Mouse (Mus musculus): ENCODE measurements at regions not wholly inside any gene's neighbourhood (a gene's known extent, or its start where the extent isn't known, plus 50 kb on each side); places are given as distances from the start of the nearest gene placed in this dataset.

DNA sequence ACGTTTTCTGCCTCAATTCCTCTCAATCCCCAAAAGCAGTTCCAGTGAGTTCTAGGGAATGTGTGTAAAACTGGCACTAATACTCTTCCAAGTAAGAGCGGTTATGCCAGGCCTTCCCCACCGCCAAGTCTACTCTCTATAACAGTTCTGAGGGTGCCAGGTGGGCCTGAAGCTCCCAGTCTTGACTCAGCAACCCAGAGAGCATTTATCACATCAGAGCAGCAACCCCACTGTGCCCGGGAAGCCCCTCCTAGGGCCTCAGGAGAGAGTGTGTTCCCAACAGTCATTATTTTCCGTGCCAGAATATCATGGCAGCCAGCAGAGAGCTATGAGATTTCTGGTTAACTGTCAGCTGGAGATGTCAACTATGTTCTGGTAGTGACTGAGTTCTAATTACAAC, 169.1 kb downstream of the Galc start:
- H3K9me3 ChIP-seq (ENCODE audit: control insufficient read depth, low read length) = no peaks in the 10 kb centered on the region
- H3K27ac ChIP-seq (ENCODE audit: low read depth, low read length) = no peak overlapping the region
- no peak overlapping the region for H3K9ac ChIP-seq (replicated peaks; ENCODE audit: low read depth, low read length)
- no peaks in the 10 kb centered on the region for H3K36me3 ChIP-seq (ENCODE audit: control insufficient read depth, insufficient read depth, low read length)
- no peak overlapping the region for H3K4me2 ChIP-seq (ENCODE audit: low read depth, low read length)
- no peaks in the 10 kb centered on the region for H3K27me3 ChIP-seq (ENCODE audit: control insufficient read depth, insufficient read depth, low read length)
- WGBS = 57% methylated on average over 5 of the region's 5 CpGs
- no peaks in the 10 kb centered on the region for H3K4me1 ChIP-seq (ENCODE audit: control insufficient read depth, insufficient read depth, low read length)
- no peak for ATAC-seq (ENCODE audit: low read depth)
- H3K4me3 ChIP-seq (ENCODE audit: low read depth, low read length) = no peak overlapping the region

DNA sequence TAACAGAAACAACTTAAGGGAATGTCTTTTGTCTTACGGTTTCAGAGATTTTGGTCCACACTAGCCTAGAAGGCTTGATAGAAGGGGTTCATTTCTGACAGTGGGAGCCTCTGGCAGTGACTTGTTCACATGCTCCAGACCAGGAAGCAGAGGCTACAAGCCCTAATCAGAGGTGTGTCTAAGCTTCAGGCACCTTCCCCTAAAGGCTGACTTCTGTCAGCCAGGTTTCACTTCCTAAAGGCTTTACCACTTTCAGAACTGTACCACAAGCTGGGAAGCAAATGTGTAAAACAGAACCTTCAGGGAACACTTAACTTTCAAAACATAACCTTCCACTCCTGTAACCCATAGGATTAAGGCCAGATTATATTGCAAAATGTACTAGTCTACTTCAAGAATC, 180.9 kb downstream of the Galc start:
- Histone ChIP-seq H3K27me3 (ENCODE audit: control insufficient read depth, insufficient read depth, low read length) (no peaks in the 10 kb centered on the region), H3K4me1 (ENCODE audit: control insufficient read depth, insufficient read depth, low read length) (no peaks in the 10 kb centered on the region), H3K4me3 (ENCODE audit: low read depth, low read length) (no peak overlapping the region), H3K27ac (ENCODE audit: low read depth, low read length) (no peak overlapping the region), H3K36me3 (ENCODE audit: control insufficient read depth, insufficient read depth, low read length) (no peaks in the 10 kb centered on the region), H3K9ac (replicated peaks; ENCODE audit: low read depth, low read length) (no peak overlapping the region), H3K4me2 (ENCODE audit: low read depth, low read length) (no peak overlapping the region), H3K9me3 (ENCODE audit: control insufficient read depth, low read length) (no peaks in the 10 kb centered on the region)
- 93% methylated on average over 1 of the region's 1 CpGs for WGBS
- ATAC-seq (ENCODE audit: low read depth) = no peak

DNA sequence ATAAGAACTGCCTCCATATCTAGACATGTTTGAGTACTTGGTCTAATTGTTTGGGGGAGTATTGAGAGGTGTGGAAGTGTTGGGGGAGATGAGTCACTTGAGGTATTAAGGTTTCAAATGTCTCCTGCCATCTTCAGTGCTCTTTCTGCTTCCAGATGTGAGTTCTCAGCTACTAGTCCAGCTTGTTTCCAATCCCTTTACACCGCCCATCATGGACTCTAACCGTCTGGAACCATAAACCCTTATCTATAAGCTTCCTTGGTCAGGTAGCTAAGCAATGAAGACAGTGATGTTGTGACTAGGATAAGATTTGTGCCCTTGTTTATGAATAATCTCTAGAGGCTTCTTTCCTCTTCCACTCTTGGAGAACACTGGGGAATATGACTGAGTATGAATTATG, 183.7 kb downstream of the Galc start:
- no peaks in the 10 kb centered on the region for H3K27me3 ChIP-seq (ENCODE audit: control insufficient read depth, insufficient read depth, low read length)
- H3K9me3 ChIP-seq (ENCODE audit: control insufficient read depth, low read length) = no peaks in the 10 kb centered on the region
- no peaks in the 10 kb centered on the region for H3K4me1 ChIP-seq (ENCODE audit: control insufficient read depth, insufficient read depth, low read length)
- ATAC-seq (ENCODE audit: low read depth) = no peak
- H3K9ac ChIP-seq (replicated peaks; ENCODE audit: low read depth, low read length) = no peak overlapping the region
- no peak overlapping the region for H3K27ac ChIP-seq (ENCODE audit: low read depth, low read length)
- 94% methylated on average over 2 of the region's 2 CpGs for WGBS
- no peak overlapping the region for H3K4me2 ChIP-seq (ENCODE audit: low read depth, low read length)
- no peaks in the 10 kb centered on the region for H3K36me3 ChIP-seq (ENCODE audit: control insufficient read depth, insufficient read depth, low read length)
- H3K4me3 ChIP-seq (ENCODE audit: low read depth, low read length) = no peak overlapping the region

GRCm38 (mm10) chr12:98069110-98069509, 190.1 kb downstream of the Galc start:
- Histone ChIP-seq H3K9me3 (ENCODE audit: control insufficient read depth, low read length) (no peaks in the 10 kb centered on the region), H3K4me2 (ENCODE audit: low read depth, low read length) (no peak overlapping the region), H3K9ac (replicated peaks; ENCODE audit: low read depth, low read length) (no peak overlapping the region), H3K4me3 (ENCODE audit: low read depth, low read length) (no peak overlapping the region), H3K4me1 (ENCODE audit: control insufficient read depth, insufficient read depth, low read length) (no peaks in the 10 kb centered on the region), H3K27me3 (ENCODE audit: control insufficient read depth, insufficient read depth, low read length) (no peaks in the 10 kb centered on the region), H3K36me3 (ENCODE audit: control insufficient read depth, insufficient read depth, low read length) (no peaks in the 10 kb centered on the region), H3K27ac (ENCODE audit: low read depth, low read length) (no peak overlapping the region)
- WGBS = 72% methylated on average over 2 of the region's 2 CpGs
- no peak for ATAC-seq (ENCODE audit: low read depth)

GRCm38 (mm10) chr12:98059419-98060180, 199.7 kb downstream of the Galc start:
- H3K27ac ChIP-seq (ENCODE audit: low read depth, low read length) = no peak overlapping the region
- no peaks in the 10 kb centered on the region for H3K36me3 ChIP-seq (ENCODE audit: control insufficient read depth, insufficient read depth, low read length)
- no peak overlapping the region for H3K9ac ChIP-seq (replicated peaks; ENCODE audit: low read depth, low read length)
- no peak for ATAC-seq (ENCODE audit: low read depth)
- 84% methylated on average over 7 of the region's 7 CpGs for WGBS
- no peaks in the 10 kb centered on the region for H3K27me3 ChIP-seq (ENCODE audit: control insufficient read depth, insufficient read depth, low read length)
- H3K9me3 ChIP-seq (ENCODE audit: control insufficient read depth, low read length) = no peaks in the 10 kb centered on the region
- H3K4me3 ChIP-seq (ENCODE audit: low read depth, low read length) = no peak overlapping the region
- H3K4me2 ChIP-seq (ENCODE audit: low read depth, low read length) = no peak overlapping the region
- H3K4me1 ChIP-seq (ENCODE audit: control insufficient read depth, insufficient read depth, low read length) = no peaks in the 10 kb centered on the region

- H3K27me3 ChIP-seq (ENCODE audit: control insufficient read depth, insufficient read depth, low read length) = no peaks in the 10 kb centered on the region
- H3K4me3 ChIP-seq (ENCODE audit: low read depth, low read length) = no peak overlapping the region
- H3K27ac ChIP-seq (ENCODE audit: low read depth, low read length) = no peak overlapping the region
- WGBS = 98% methylated on average over 2 of the region's 2 CpGs
- no peak overlapping the region for H3K9ac ChIP-seq (replicated peaks; ENCODE audit: low read depth, low read length)
- H3K9me3 ChIP-seq (ENCODE audit: control insufficient read depth, low read length) = no peaks in the 10 kb centered on the region
- H3K36me3 ChIP-seq (ENCODE audit: control insufficient read depth, insufficient read depth, low read length) = no peaks in the 10 kb centered on the region
- ATAC-seq (ENCODE audit: low read depth) = no peak
- no peak overlapping the region for H3K4me2 ChIP-seq (ENCODE audit: low read depth, low read length)
- no peaks in the 10 kb centered on the region for H3K4me1 ChIP-seq (ENCODE audit: control insufficient read depth, insufficient read depth, low read length)
Observed at GRCm38 (mm10) chr12:98058977-98059376, 200.3 kb downstream of the Galc start.

GRCm38 (mm10) chr12:98050934-98051333, 208.3 kb downstream of the Galc start:
- H3K9me3 ChIP-seq (ENCODE audit: control insufficient read depth, low read length) = no peaks in the 10 kb centered on the region
- no peak overlapping the region for H3K9ac ChIP-seq (replicated peaks; ENCODE audit: low read depth, low read length)
- ATAC-seq (ENCODE audit: low read depth) = no peak
- 83% methylated on average over 4 of the region's 4 CpGs for WGBS
- no peak overlapping the region for H3K4me2 ChIP-seq (ENCODE audit: low read depth, low read length)
- H3K4me1 ChIP-seq (ENCODE audit: control insufficient read depth, insufficient read depth, low read length) = peaks cover 11% of the 10 kb centered on the region; the same call in 1 of the 2 replicates
- no peak overlapping the region for H3K4me3 ChIP-seq (ENCODE audit: low read depth, low read length)
- no peaks in the 10 kb centered on the region for H3K36me3 ChIP-seq (ENCODE audit: control insufficient read depth, insufficient read depth, low read length)
- no peaks in the 10 kb centered on the region for H3K27me3 ChIP-seq (ENCODE audit: control insufficient read depth, insufficient read depth, low read length)
- no peak overlapping the region for H3K27ac ChIP-seq (ENCODE audit: low read depth, low read length)

- Histone ChIP-seq H3K27ac (ENCODE audit: low read depth, low read length) (no peak overlapping the region), H3K27me3 (ENCODE audit: control insufficient read depth, insufficient read depth, low read length) (no peaks in the 10 kb centered on the region), H3K9me3 (ENCODE audit: control insufficient read depth, low read length) (no peaks in the 10 kb centered on the region), H3K36me3 (ENCODE audit: control insufficient read depth, insufficient read depth, low read length) (no peaks in the 10 kb centered on the region), H3K4me3 (ENCODE audit: low read depth, low read length) (no peak overlapping the region), H3K9ac (replicated peaks; ENCODE audit: low read depth, low read length) (no peak overlapping the region), H3K4me2 (ENCODE audit: low read depth, low read length) (no peak overlapping the region), H3K4me1 (ENCODE audit: control insufficient read depth, insufficient read depth, low read length) (peaks cover 11% of the 10 kb centered on the region; the same call in 1 of the 2 replicates)
- WGBS = 10% methylated on average over 1 of the region's 1 CpGs
- ATAC-seq (ENCODE audit: low read depth) = peak; percentile 46; the same call in 1 of the 2 replicates
Observed at GRCm38 (mm10) chr12:98050500-98050899, 208.8 kb downstream of the Galc start.

DNA sequence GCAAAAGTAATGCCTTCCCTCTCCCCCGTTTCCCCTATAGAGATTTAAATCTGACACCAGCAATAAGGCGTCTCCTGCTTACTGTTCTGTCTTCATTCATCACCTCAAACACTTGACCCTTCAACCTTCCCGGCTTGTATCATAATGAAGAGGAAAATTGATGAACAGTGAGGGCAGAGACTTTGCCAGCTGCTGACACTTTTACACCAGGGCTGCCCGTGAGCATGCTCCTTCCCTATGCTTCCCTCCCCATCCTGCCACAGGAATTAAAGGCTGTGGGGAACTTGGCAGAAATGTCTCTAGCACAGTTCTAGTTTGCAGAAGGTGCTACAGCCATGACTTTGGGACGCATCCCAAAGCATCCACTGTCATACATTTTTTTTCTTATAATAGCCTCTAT, 209.2 kb downstream of the Galc start:
- Histone ChIP-seq H3K27me3 (ENCODE audit: control insufficient read depth, insufficient read depth, low read length) (no peaks in the 10 kb centered on the region), H3K4me1 (ENCODE audit: control insufficient read depth, insufficient read depth, low read length) (peaks cover 11% of the 10 kb centered on the region; the same call in 1 of the 2 replicates), H3K36me3 (ENCODE audit: control insufficient read depth, insufficient read depth, low read length) (no peaks in the 10 kb centered on the region), H3K4me3 (ENCODE audit: low read depth, low read length) (no peak overlapping the region), H3K9me3 (ENCODE audit: control insufficient read depth, low read length) (no peaks in the 10 kb centered on the region), H3K4me2 (ENCODE audit: low read depth, low read length) (no peak overlapping the region), H3K27ac (ENCODE audit: low read depth, low read length) (0 out of 2 replicates have a peak overlapping the region, but pooled peaks have one; percentile 8), H3K9ac (replicated peaks; ENCODE audit: low read depth, low read length) (no peak overlapping the region)
- ATAC-seq (ENCODE audit: low read depth) = no peak
- 5% methylated on average over 5 of the region's 5 CpGs for WGBS
